Comparison of ENCODE assay signal across 8 mouse cellular contexts in genomic region chr2:12023402-12024111, GRCm38 (mm10).
DNase-seq lines count a peak whose midpoint lies in the region; ATAC-seq lines count a peak whose summit lies in the region.
"Had no signal": no experiment of that assay in that cellular context is flagged by ENCODE, and none has a peak within 500 bp of the region (broad histone marks: within the 10 kb centered on the region; RNA-seq: fewer than 3 reads in every experiment).

No protein-coding gene starts in this region.

- H3K9me3 ChIP-seq in lung, embryonic 16.5 days (ENCODE audit: control insufficient read depth, low read length) = no peaks in the 10 kb centered on the region
- H3K9me3 ChIP-seq in forebrain, embryonic 13.5 days (replicated peaks) = no peaks in the 10 kb centered on the region
- H3K9me3 ChIP-seq: hindbrain, embryonic 15.5 days had no signal

- 19% methylated on average over 10 of the region's 10 CpGs for WGBS in lung, embryonic 16.5 days
- 82% methylated on average over 10 of the region's 10 CpGs for WGBS in forebrain, embryonic 13.5 days

- H3K36me3 ChIP-seq in lung, embryonic 16.5 days (ENCODE audit: control insufficient read depth, insufficient read depth, low read length) = no peaks in the 10 kb centered on the region
- no peaks in the 10 kb centered on the region for H3K36me3 ChIP-seq in forebrain, embryonic 13.5 days (ENCODE audit: poor library complexity, severe bottlenecking)
- H3K36me3 ChIP-seq: hindbrain, embryonic 15.5 days had no signal

- no peaks in the 10 kb centered on the region for H3K27me3 ChIP-seq in lung, embryonic 16.5 days (ENCODE audit: control insufficient read depth, insufficient read depth, low read depth, low read length)
- no peaks in the 10 kb centered on the region for H3K27me3 ChIP-seq in forebrain, embryonic 13.5 days
- H3K27me3 ChIP-seq: hindbrain, embryonic 15.5 days had no signal

- H3K4me3 ChIP-seq in lung, embryonic 16.5 days (ENCODE audit: low read length) = no peak overlapping the region
- H3K4me3 ChIP-seq in forebrain, embryonic 13.5 days = no peak overlapping the region
- H3K4me3 ChIP-seq: hindbrain, embryonic 15.5 days had no signal

- peak overlapping the region; percentile 53 for H3K27ac ChIP-seq in lung, embryonic 16.5 days (ENCODE audit: low read length)
- H3K27ac ChIP-seq in forebrain, embryonic 13.5 days = no peak overlapping the region
- H3K27ac ChIP-seq: hindbrain, embryonic 15.5 days had no signal

- no peak overlapping the region for H3K4me2 ChIP-seq in lung, embryonic 16.5 days (ENCODE audit: low read depth, low read length)
- no peak overlapping the region for H3K4me2 ChIP-seq in forebrain, embryonic 13.5 days
- H3K4me2 ChIP-seq: hindbrain, embryonic 15.5 days had no signal

- H3K9ac ChIP-seq in lung, embryonic 16.5 days (ENCODE audit: low read length) = no peak overlapping the region
- H3K9ac ChIP-seq in forebrain, embryonic 13.5 days = no peak overlapping the region
- H3K9ac ChIP-seq: hindbrain, embryonic 15.5 days had no signal

- DNase-seq in adrenal gland, adult 8-10 months = peak; percentile 76
- peak; percentile 72 for DNase-seq in kidney, adult 18-20 months
- no peak for DNase-seq in frontal cortex, postnatal 14 days (ENCODE audit: low spot score in 2 of 2)
- no peak for DNase-seq in frontal cortex, postnatal 10 days (ENCODE audit: low spot score in 2 of 2)

- ATAC-seq in common myeloid progenitor, adult 5-6 weeks (replicated peaks; ENCODE audit: low read depth, poor library complexity, severe bottlenecking) = 0 out of 2 replicates have a peak, but pooled peaks have one; percentile 15
- peak; percentile 90 for ATAC-seq in lung, embryonic 16.5 days (ENCODE audit: low read depth)
- ATAC-seq in forebrain, embryonic 13.5 days = no peak

- peaks cover 15% of the 10 kb centered on the region for H3K4me1 ChIP-seq in lung, embryonic 16.5 days (replicated peaks; ENCODE audit: control insufficient read depth, insufficient read depth, low read length)
- H3K4me1 ChIP-seq in forebrain, embryonic 13.5 days = no peaks in the 10 kb centered on the region
- H3K4me1 ChIP-seq: hindbrain, embryonic 15.5 days had no signal

Comparison
In these comparisons a context has a peak if more than half of its experiments do, and no peak if none do; other contexts are left out.
1. DNase-seq: peak in adrenal gland, adult 8-10 months (single experiment) and kidney, adult 18-20 months (single experiment); none in frontal cortex, postnatal 14 days (0 of 2) and frontal cortex, postnatal 10 days (0 of 2).